ENCODE assay signal across 24 mouse cellular contexts in genomic region chr1:153711544-153712262, GRCm38 (mm10). TPM values are rescaled to one million over a fixed set of nuclear protein-coding genes. Genes with fewer than 3 reads are reported as not detected.
A peak's percentile ranks its signal among the peaks of the same experiment; 100 is the strongest.
DNase-seq lines count a peak whose midpoint lies in the region; ATAC-seq and TF ChIP-seq lines count a peak whose summit lies in the region.
"Had no signal": no experiment of that assay in that cellular context is flagged by ENCODE, and none has a peak within 500 bp of the region (broad histone marks: within the 10 kb centered on the region; RNA-seq: fewer than 3 reads in every experiment).

No protein-coding gene starts in this region.

- H3K9ac ChIP-seq in embryonic facial prominence, embryonic 14.5 days (ENCODE audit: low read depth, low read length) = no peak overlapping the region
- H3K9ac ChIP-seq in lung, embryonic 16.5 days (ENCODE audit: low read length) = no peak overlapping the region
- no peak overlapping the region for H3K9ac ChIP-seq in stomach, embryonic 15.5 days
- H3K9ac ChIP-seq: embryonic facial prominence, embryonic 13.5 days; heart, embryonic 12.5 days; hindbrain, embryonic 14.5 days had no signal

- H3K36me3 ChIP-seq in embryonic facial prominence, embryonic 14.5 days (ENCODE audit: control insufficient read depth, insufficient read depth, low read length) = no peaks in the 10 kb centered on the region
- H3K36me3 ChIP-seq in embryonic facial prominence, embryonic 10.5 days (replicated peaks) = no peaks in the 10 kb centered on the region
- H3K36me3 ChIP-seq in lung, embryonic 16.5 days (ENCODE audit: control insufficient read depth, insufficient read depth, low read length) = no peaks in the 10 kb centered on the region
- no peaks in the 10 kb centered on the region for H3K36me3 ChIP-seq in stomach, embryonic 15.5 days
- H3K36me3 ChIP-seq: embryonic facial prominence, embryonic 13.5 days; forebrain, embryonic 10.5 days; G1E; heart, embryonic 12.5 days; hindbrain, embryonic 10.5 days had no signal

- peak overlapping the region; percentile 40 for H3K27ac ChIP-seq in embryonic facial prominence, embryonic 14.5 days (replicated peaks; ENCODE audit: low read depth, low read length)
- H3K27ac ChIP-seq in embryonic facial prominence, embryonic 10.5 days (replicated peaks) = no peak overlapping the region
- peak overlapping the region; percentile 10; the same call in 1 of the 2 replicates for H3K27ac ChIP-seq in left cerebral cortex, adult 2 months
- H3K27ac ChIP-seq in lung, embryonic 16.5 days (ENCODE audit: low read length) = peak overlapping the region; percentile 49
- peak overlapping the region; percentile 59; the same call in 1 of the 2 replicates for H3K27ac ChIP-seq in stomach, embryonic 15.5 days
- H3K27ac ChIP-seq: forebrain, embryonic 10.5 days; hindbrain, embryonic 10.5 days; hindbrain, embryonic 14.5 days had no signal

- H3K4me1 ChIP-seq in embryonic facial prominence, embryonic 14.5 days (ENCODE audit: control insufficient read depth, insufficient read depth, low read length) = no peaks in the 10 kb centered on the region
- peaks cover 18% of the 10 kb centered on the region for H3K4me1 ChIP-seq in embryonic facial prominence, embryonic 10.5 days
- peaks cover 3% of the 10 kb centered on the region; the same call in 1 of the 2 replicates for H3K4me1 ChIP-seq in lung, embryonic 16.5 days (replicated peaks; ENCODE audit: control insufficient read depth, insufficient read depth, low read length)
- no peaks in the 10 kb centered on the region for H3K4me1 ChIP-seq in stomach, embryonic 15.5 days

- TF ChIP-seq CTCF in left cerebral cortex, adult 2 months (IDR thresholded peaks at IDR 0.05) = no peak

- H3K9me3 ChIP-seq in embryonic facial prominence, embryonic 14.5 days (ENCODE audit: control insufficient read depth, low read length) = no peaks in the 10 kb centered on the region
- H3K9me3 ChIP-seq in embryonic facial prominence, embryonic 10.5 days = no peaks in the 10 kb centered on the region
- no peaks in the 10 kb centered on the region for H3K9me3 ChIP-seq in lung, embryonic 16.5 days (ENCODE audit: control insufficient read depth, low read length)
- no peaks in the 10 kb centered on the region for H3K9me3 ChIP-seq in stomach, embryonic 15.5 days
- H3K9me3 ChIP-seq: embryonic facial prominence, embryonic 13.5 days; forebrain, embryonic 10.5 days; G1E; heart, embryonic 12.5 days; hindbrain, embryonic 10.5 days had no signal

- 63% methylated on average over 3 of the region's 3 CpGs for WGBS in embryonic facial prominence, embryonic 14.5 days
- WGBS in embryonic facial prominence, embryonic 10.5 days = 87% methylated on average over 3 of the region's 3 CpGs
- 46% methylated on average over 3 of the region's 3 CpGs for WGBS in lung, embryonic 16.5 days
- WGBS in stomach, embryonic 15.5 days = 45% methylated on average over 3 of the region's 3 CpGs

- H3K4me3 ChIP-seq in embryonic facial prominence, embryonic 14.5 days (ENCODE audit: low read depth, low read length) = no peak overlapping the region
- H3K4me3 ChIP-seq in embryonic facial prominence, embryonic 10.5 days = no peak overlapping the region
- H3K4me3 ChIP-seq in left cerebral cortex, adult 2 months = no peak overlapping the region
- H3K4me3 ChIP-seq in lung, embryonic 16.5 days (ENCODE audit: low read length) = no peak overlapping the region
- no peak overlapping the region for H3K4me3 ChIP-seq in stomach, embryonic 15.5 days (replicated peaks)
- H3K4me3 ChIP-seq: embryonic facial prominence, embryonic 13.5 days; erythroblast, embryonic 14.5 days; forebrain, embryonic 10.5 days; heart, embryonic 12.5 days; hindbrain, embryonic 10.5 days had no signal

- H3K4me2 ChIP-seq in embryonic facial prominence, embryonic 14.5 days (ENCODE audit: low read depth, low read length) = no peak overlapping the region
- H3K4me2 ChIP-seq in lung, embryonic 16.5 days (ENCODE audit: low read depth, low read length) = no peak overlapping the region
- H3K4me2 ChIP-seq in stomach, embryonic 15.5 days = no peak overlapping the region
- H3K4me2 ChIP-seq: embryonic facial prominence, embryonic 13.5 days; heart, embryonic 12.5 days; hindbrain, embryonic 14.5 days had no signal

- DNase-seq in embryonic facial prominence, embryonic 14.5 days (ENCODE audit: low spot score) = peak; percentile 71
- DNase-seq in embryonic facial prominence, embryonic 10.5 days (ENCODE audit: low spot score) = no peak
- DNase-seq in left cerebral cortex, adult 2 months (ENCODE audit: extremely low spot score in 1 of 2, low spot score in 2 of 2) = no peak
- DNase-seq in left cerebral cortex, postnatal 10 days (ENCODE audit: extremely low spot score in 1 of 2, low spot score in 2 of 2) = no peak
- no peak for DNase-seq in lung, postnatal 25 days (ENCODE audit: low spot score)
- no peak for DNase-seq in thymus, postnatal 14 days
- DNase-seq: adrenal gland, postnatal 10 days; B cell, adult 2 months; cerebellum, adult 11 months; cerebellum, adult 9-10 months; cerebellum, postnatal 25 days; gastrocnemius, postnatal 10 days had no signal

- H3K27me3 ChIP-seq in embryonic facial prominence, embryonic 14.5 days (replicated peaks; ENCODE audit: control insufficient read depth, insufficient read depth, low read length) = no peaks in the 10 kb centered on the region
- no peaks in the 10 kb centered on the region for H3K27me3 ChIP-seq in embryonic facial prominence, embryonic 10.5 days (replicated peaks; ENCODE audit: low read depth, poor library complexity, severe bottlenecking)
- no peaks in the 10 kb centered on the region for H3K27me3 ChIP-seq in lung, embryonic 16.5 days (ENCODE audit: control insufficient read depth, insufficient read depth, low read depth, low read length)
- H3K27me3 ChIP-seq in stomach, embryonic 15.5 days (replicated peaks) = no peaks in the 10 kb centered on the region
- H3K27me3 ChIP-seq: embryonic facial prominence, embryonic 13.5 days; heart, embryonic 12.5 days had no signal

- ATAC-seq in embryonic facial prominence, embryonic 14.5 days (ENCODE audit: low read depth) = no peak; the same call in 1 of the 2 replicates
- ATAC-seq in lung, embryonic 16.5 days (ENCODE audit: low read depth) = peak; percentile 78
- ATAC-seq in stomach, embryonic 15.5 days (ENCODE audit: insufficient read depth, low FRiP score, low read depth) = peak; percentile 70; the same call in 1 of the 2 replicates
- ATAC-seq: forebrain, embryonic 14.5 days had no signal

- intact Hi-C loops in left cerebral cortex, adult 2 months (cut with DNase I) = no loop called here
- intact Hi-C loops in left cerebral cortex, postnatal 10 days (cut with DNase I) = no loop called here

RNA-seq across cellular contexts. Expression of gene Rgs16, which starts 28.4 kb away (rescaled TPM):
- 7.6 and 9.3 TPM in 2 replicates for polyA plus RNA-seq in embryonic facial prominence, embryonic 14.5 days (2014; fragmentation: Nextera tagmentation; extraction: Ambion mirVana)
- polyA plus RNA-seq in embryonic facial prominence, embryonic 10.5 days (2016; fragmentation: Nextera tagmentation; extraction: Ambion mirVana) = 7.9 and 9.5 TPM in 2 replicates
- 10 to 100 TPM in 1 of 2 experiments, 1 to 10 TPM in 1; 8.9 to 11.0 TPM for total RNA-seq in left cerebral cortex, adult 2 months (2021)
- 1 to 10 TPM; 5.5 to 6.2 TPM for total RNA-seq in left cerebral cortex, postnatal 10 days (2021)
- polyA plus RNA-seq in lung, embryonic 16.5 days (2015; fragmentation: Nextera tagmentation; extraction: Ambion mirVana) = 1.9 and 2.2 TPM in 2 replicates
- 4.5 and 5.1 TPM in 2 replicates for polyA plus RNA-seq in stomach, embryonic 15.5 days (2015; fragmentation: Nextera tagmentation; extraction: Ambion mirVana)
- total RNA-seq: G1E had no signal
- polyA plus RNA-seq: erythroblast, embryonic 14.5 days; G1E had no signal

RNA-seq across cellular contexts. Expression of gene Rnasel, which starts 37.5 kb away (rescaled TPM):
- polyA plus RNA-seq in embryonic facial prominence, embryonic 14.5 days (2014; fragmentation: Nextera tagmentation; extraction: Ambion mirVana) = 12.6 and 13.1 TPM in 2 replicates
- polyA plus RNA-seq in embryonic facial prominence, embryonic 10.5 days (2016; fragmentation: Nextera tagmentation; extraction: Ambion mirVana) = 8.0 and 9.5 TPM in 2 replicates
- total RNA-seq in left cerebral cortex, adult 2 months (2021) = 10 to 100 TPM; 10.9 to 12.5 TPM
- 10 to 100 TPM; 13.2 to 13.5 TPM for total RNA-seq in left cerebral cortex, postnatal 10 days (2021)
- polyA plus RNA-seq in lung, embryonic 16.5 days (2015; fragmentation: Nextera tagmentation; extraction: Ambion mirVana) = 7.8 and 8.7 TPM in 2 replicates
- polyA plus RNA-seq in stomach, embryonic 15.5 days (2015; fragmentation: Nextera tagmentation; extraction: Ambion mirVana) = 13.8 and 15.5 TPM in 2 replicates

RNA-seq across cellular contexts. Expression of gene Rgs8, which starts 58.9 kb away (rescaled TPM):
- polyA plus RNA-seq in embryonic facial prominence, embryonic 14.5 days (2014; fragmentation: Nextera tagmentation; extraction: Ambion mirVana) = 1.3 and 1.4 TPM in 2 replicates
- 2.3 and 2.6 TPM in 2 replicates for polyA plus RNA-seq in embryonic facial prominence, embryonic 10.5 days (2016; fragmentation: Nextera tagmentation; extraction: Ambion mirVana)
- total RNA-seq in left cerebral cortex, adult 2 months (2021) = 10 to 100 TPM; 61.1 to 63.2 TPM
- total RNA-seq in left cerebral cortex, postnatal 10 days (2021) = 10 to 100 TPM; 24.3 to 34.0 TPM
- 0.10 and 0.15 TPM in 2 replicates for polyA plus RNA-seq in lung, embryonic 16.5 days (2015; fragmentation: Nextera tagmentation; extraction: Ambion mirVana)
- polyA plus RNA-seq in stomach, embryonic 15.5 days (2015; fragmentation: Nextera tagmentation; extraction: Ambion mirVana) = 0.34 and 0.41 TPM in 2 replicates
- total RNA-seq: heart, adult 8-10 months; heart, postnatal 25 days had no signal
- polyA plus RNA-seq: erythroblast, embryonic 14.5 days; G1E had no signal
